Mouse (Mus musculus): Measurements from ENCODE around the gene Zfp141. TPM values are rescaled to one million over a fixed set of nuclear protein-coding genes. Genes with fewer than 3 reads are reported as not detected.
"Not testable (repeated sequence)": the region's sequence is repeated elsewhere in the genome, so short reads cannot be mapped to it uniquely, and the experiment has no call there.

Zfp141 gene
- 12.3 and 13.0 TPM in 2 replicates for polyA plus RNA-seq (2015; fragmentation: Nextera tagmentation; extraction: Ambion mirVana)

DNA sequence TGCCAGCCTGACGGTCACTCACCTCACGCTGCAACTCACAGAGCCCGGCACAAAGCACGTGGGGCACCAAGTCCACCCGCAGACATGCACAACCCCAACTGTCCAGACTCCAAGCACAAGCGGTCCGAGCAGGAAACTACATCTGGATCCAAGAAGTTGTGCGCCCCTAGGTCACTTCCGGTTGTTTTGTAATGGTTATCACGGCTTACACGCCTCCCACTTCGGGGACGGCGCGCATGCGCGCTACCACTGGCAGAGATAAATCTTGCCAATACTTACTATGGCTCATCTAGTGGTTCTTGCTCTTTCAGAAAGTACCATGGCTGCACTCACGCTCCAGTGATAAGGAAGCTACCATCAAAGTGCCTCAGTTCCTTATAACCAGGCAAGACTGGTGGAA, at the start of gene Zfp141:
TSS of gene Zfp141 (minus strand) at position 153 of the 400 bp plus-strand sequence.
- H3K36me3 ChIP-seq; H3K9me3 ChIP-seq (replicated peaks); H3K27me3 ChIP-seq (replicated peaks); H3K4me1 ChIP-seq: not testable (repeated sequence)
- peak within 1 kb of the TSS; percentile 69 for H3K4me2 ChIP-seq
- peak within 1 kb of the TSS; percentile 68 for H3K4me3 ChIP-seq (replicated peaks)
- 2% methylated on average over 18 of the region's 18 CpGs for WGBS
- ATAC-seq (ENCODE audit: low FRiP score): peak; percentile 97
- peak within 1 kb of the TSS; percentile 70 for H3K9ac ChIP-seq (replicated peaks)
- peak within 1 kb of the TSS; percentile 74 for H3K27ac ChIP-seq (replicated peaks)

DNA sequence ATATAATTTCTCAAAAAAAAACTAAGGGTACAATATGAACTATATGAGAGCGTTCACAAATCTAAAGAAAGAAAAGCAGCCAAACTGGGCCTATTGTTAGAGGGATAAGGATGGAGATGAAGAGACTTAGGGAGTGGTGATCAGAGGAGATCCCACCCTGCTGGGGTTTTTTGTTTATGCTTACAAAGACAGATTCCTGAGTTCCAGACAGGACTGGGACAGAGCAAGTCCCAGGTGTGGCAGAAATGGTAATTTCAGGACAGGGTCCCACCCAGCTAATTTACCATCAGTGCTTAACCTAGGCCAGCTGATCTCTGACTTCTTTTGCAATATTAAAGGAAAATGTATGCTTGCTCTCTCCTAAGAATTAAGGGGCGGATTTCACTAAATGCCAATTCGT, 46.2 kb upstream of the Zfp141 start:
- ATAC-seq (ENCODE audit: low FRiP score): no peak
- 85% methylated on average over 3 of the region's 3 CpGs for WGBS
- H3K27me3 ChIP-seq (replicated peaks): no peaks in the 10 kb centered on the region
- H3K9me3 ChIP-seq (replicated peaks): 0 out of 2 replicates have a peak, but pooled peaks cover 5% of the 10 kb centered on the region
- no peak overlapping the region for H3K27ac ChIP-seq (replicated peaks)
- H3K9ac ChIP-seq (replicated peaks): no peak overlapping the region
- H3K36me3 ChIP-seq: no peaks in the 10 kb centered on the region
- no peak overlapping the region for H3K4me3 ChIP-seq (replicated peaks)
- no peaks in the 10 kb centered on the region for H3K4me1 ChIP-seq
- H3K4me2 ChIP-seq: no peak overlapping the region

GRCm38 (mm10) chr7:42505186-42505585, 354 bp downstream of the Zfp141 start:
- WGBS: under 1% methylated on average over 20 of the region's 20 CpGs
- H3K27me3 ChIP-seq (replicated peaks): no peaks in the 10 kb centered on the region

DNA sequence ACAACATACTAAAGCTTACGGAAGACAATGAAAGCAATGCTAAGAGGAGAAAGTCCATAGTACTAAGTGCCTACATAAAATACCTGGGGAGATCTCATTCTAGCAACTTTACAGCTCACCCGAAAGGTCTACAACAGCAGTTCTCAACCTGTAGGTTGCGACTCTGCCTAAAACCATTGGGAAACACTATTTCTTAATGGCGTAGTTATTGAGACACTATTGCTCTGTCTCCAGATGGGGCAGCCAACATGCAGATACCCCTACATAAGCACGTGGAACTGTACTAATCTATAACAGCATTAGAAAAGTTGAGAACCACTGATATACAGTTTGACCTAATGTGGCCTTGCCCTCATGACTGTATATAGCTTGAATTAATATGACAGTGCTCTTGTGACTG, 7.3 kb downstream of the Zfp141 start:
- Histone ChIP-seq H3K9me3 (replicated peaks) (peaks cover 1% of the 10 kb centered on the region; the same call in 1 of the 2 replicates), H3K27ac (replicated peaks) (no peak overlapping the region), H3K4me2 (no peak overlapping the region), H3K36me3 (peaks cover 37% of the 10 kb centered on the region), H3K4me3 (replicated peaks) (no peak overlapping the region), H3K9ac (replicated peaks) (no peak overlapping the region), H3K27me3 (replicated peaks) (no peaks in the 10 kb centered on the region), H3K4me1 (no peaks in the 10 kb centered on the region)
- 97% methylated on average over 5 of the region's 5 CpGs for WGBS
- ATAC-seq (ENCODE audit: low FRiP score): no peak

More at GRCm38 (mm10) chr7:42505186-42505585, 354 bp downstream of the Zfp141 start:
- peak overlapping the region; percentile 68 for H3K4me3 ChIP-seq (replicated peaks)
- ATAC-seq (ENCODE audit: low FRiP score): peak; percentile 72
- peaks cover 12% of the 10 kb centered on the region for H3K36me3 ChIP-seq
- peak overlapping the region; percentile 70 for H3K9ac ChIP-seq (replicated peaks)
- H3K27ac ChIP-seq (replicated peaks): peak overlapping the region; percentile 74
- peak overlapping the region; percentile 69 for H3K4me2 ChIP-seq
- peaks cover 9% of the 10 kb centered on the region for H3K4me1 ChIP-seq
- no peaks in the 10 kb centered on the region for H3K9me3 ChIP-seq (replicated peaks)

DNA sequence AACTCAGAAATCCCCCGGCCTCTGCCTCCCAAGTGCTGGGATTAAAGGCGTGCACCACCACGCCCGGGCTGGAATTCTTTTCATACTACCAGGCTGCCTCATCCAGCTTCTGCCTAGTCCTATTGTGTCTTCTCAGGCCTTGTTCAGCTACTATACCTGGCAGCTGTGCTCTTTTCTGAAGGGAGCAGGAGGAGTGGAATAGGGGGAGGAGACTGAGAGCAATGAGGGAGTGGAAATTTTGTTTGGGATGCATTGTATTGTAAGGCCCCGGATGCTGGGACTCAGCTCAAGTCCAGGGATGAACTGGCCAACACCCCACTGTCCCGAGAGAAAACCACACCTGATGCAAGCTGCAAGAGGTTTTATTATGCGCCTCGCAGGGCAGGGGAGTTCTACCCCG, 8.2 kb downstream of the Zfp141 start:
- no peak overlapping the region for H3K9ac ChIP-seq (replicated peaks)
- H3K4me2 ChIP-seq: no peak overlapping the region
- WGBS: 93% methylated on average over 9 of the region's 9 CpGs
- H3K27ac ChIP-seq (replicated peaks): no peak overlapping the region
- H3K4me3 ChIP-seq (replicated peaks): no peak overlapping the region
- peaks cover 38% of the 10 kb centered on the region for H3K36me3 ChIP-seq
- peaks cover 7% of the 10 kb centered on the region; the same call in 1 of the 2 replicates for H3K9me3 ChIP-seq (replicated peaks)
- ATAC-seq (ENCODE audit: low FRiP score): no peak
- H3K4me1 ChIP-seq: no peaks in the 10 kb centered on the region
- H3K27me3 ChIP-seq (replicated peaks): no peaks in the 10 kb centered on the region

- no peaks in the 10 kb centered on the region for H3K4me1 ChIP-seq
- H3K4me3 ChIP-seq (replicated peaks): no peak overlapping the region
- no peak overlapping the region for H3K9ac ChIP-seq (replicated peaks)
- H3K9me3 ChIP-seq (replicated peaks): peaks cover 7% of the 10 kb centered on the region; the same call in 1 of the 2 replicates
- 100% methylated on average over 1 of the region's 1 CpGs for WGBS
- ATAC-seq (ENCODE audit: low FRiP score): no peak
- H3K4me2 ChIP-seq: no peak overlapping the region
- H3K27ac ChIP-seq (replicated peaks): no peak overlapping the region
- H3K27me3 ChIP-seq (replicated peaks): no peaks in the 10 kb centered on the region
- H3K36me3 ChIP-seq: peaks cover 35% of the 10 kb centered on the region
Measured at GRCm38 (mm10) chr7:42496202-42496601, 9.3 kb downstream of the Zfp141 start.

DNA sequence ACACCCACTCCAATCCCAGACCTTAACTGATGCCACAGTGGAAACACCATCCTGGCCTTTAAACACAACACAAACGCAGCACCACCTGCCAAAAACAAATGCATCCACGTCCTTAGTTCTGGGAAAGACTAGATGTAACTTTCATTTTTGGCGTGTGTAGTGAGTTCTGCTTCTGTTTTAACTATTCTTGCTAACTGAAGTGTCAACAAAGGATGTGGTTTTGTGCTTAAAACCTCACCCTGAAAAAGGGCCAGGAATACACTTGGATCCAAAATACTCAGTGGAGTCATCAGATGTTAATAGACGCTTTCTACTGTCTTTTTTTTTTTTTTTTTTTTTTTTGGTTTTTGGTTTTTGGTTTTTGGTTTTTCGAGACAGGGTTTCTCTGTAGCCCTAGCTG, 14.7 kb downstream of the Zfp141 start:
- no peaks in the 10 kb centered on the region for H3K27me3 ChIP-seq (replicated peaks)
- 90% methylated on average over 5 of the region's 5 CpGs for whole genome bisulfite sequencing
- no peak overlapping the region for H3K4me2 ChIP-seq
- peaks cover 7% of the 10 kb centered on the region; the same call in 1 of the 2 replicates for H3K9me3 ChIP-seq (replicated peaks)
- H3K4me3 ChIP-seq (replicated peaks): no peak overlapping the region
- no peak overlapping the region for H3K27ac ChIP-seq (replicated peaks)
- ATAC-seq (ENCODE audit: low FRiP score): no peak
- no peak overlapping the region for H3K9ac ChIP-seq (replicated peaks)
- H3K4me1 ChIP-seq: no peaks in the 10 kb centered on the region
- H3K36me3 ChIP-seq: peaks cover 46% of the 10 kb centered on the region

DNA sequence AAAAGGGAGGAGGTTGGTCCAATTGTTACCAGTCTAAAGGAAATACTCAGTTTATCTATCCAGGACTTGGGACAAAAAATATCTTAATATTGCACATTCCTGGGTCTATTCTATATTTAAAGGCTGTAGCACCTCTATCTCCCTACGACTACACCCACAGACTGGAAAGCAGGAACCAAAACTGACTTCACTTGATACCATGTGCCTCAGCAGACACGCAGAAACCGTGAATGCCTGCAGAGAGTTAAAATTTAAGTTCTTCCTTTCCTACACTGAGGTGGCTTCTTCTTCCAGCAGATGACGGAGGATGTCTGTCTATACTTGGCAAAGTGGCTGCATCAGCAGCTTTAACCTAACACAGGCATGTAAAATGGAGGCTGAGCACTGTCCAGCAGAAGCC, 15.2 kb downstream of the Zfp141 start:
- Histone ChIP-seq H3K4me1 (no peaks in the 10 kb centered on the region), H3K9ac (replicated peaks) (no peak overlapping the region), H3K27ac (replicated peaks) (no peak overlapping the region), H3K36me3 (peaks cover 51% of the 10 kb centered on the region), H3K4me3 (replicated peaks) (no peak overlapping the region), H3K27me3 (replicated peaks) (no peaks in the 10 kb centered on the region), H3K4me2 (no peak overlapping the region), H3K9me3 (replicated peaks) (peaks cover 7% of the 10 kb centered on the region; the same call in 1 of the 2 replicates)
- 96% methylated on average over 4 of the region's 4 CpGs for WGBS
- no peak for ATAC-seq (ENCODE audit: low FRiP score)

DNA sequence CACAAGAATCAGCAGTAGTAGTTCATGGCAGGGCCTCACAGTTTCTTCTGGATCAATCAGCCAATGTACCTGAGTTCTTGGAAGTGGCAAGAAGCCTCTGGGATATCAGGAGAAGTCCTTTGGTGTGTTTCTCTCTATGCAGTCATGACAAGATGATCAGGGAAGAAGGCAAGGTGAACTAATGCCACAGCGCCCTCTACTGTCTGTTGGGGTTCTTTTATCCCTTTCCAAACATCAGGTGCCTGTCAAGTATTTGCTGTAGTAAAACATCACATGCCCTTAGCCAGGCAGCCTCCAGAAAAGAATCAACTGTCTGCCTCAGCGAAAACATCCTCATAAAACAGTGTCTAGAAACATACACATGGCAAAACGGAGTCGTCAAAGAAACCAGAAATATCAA, 50.9 kb downstream of the Zfp141 start:
- Histone ChIP-seq H3K4me2 (no peak overlapping the region), H3K4me1 (no peaks in the 10 kb centered on the region), H3K9me3 (replicated peaks) (peaks cover 24% of the 10 kb centered on the region; the same call in 1 of the 2 replicates), H3K36me3 (no peaks in the 10 kb centered on the region), H3K4me3 (replicated peaks) (no peak overlapping the region), H3K27me3 (replicated peaks) (no peaks in the 10 kb centered on the region), H3K27ac (replicated peaks) (no peak overlapping the region), H3K9ac (replicated peaks) (no peak overlapping the region)
- WGBS: 69% methylated on average over 4 of the region's 4 CpGs
- no peak for ATAC-seq (ENCODE audit: low FRiP score)

- no peaks in the 10 kb centered on the region for H3K36me3 ChIP-seq
- 34% methylated on average over 3 of the region's 3 CpGs for WGBS
- H3K4me1 ChIP-seq: no peaks in the 10 kb centered on the region
- no peak overlapping the region for H3K4me3 ChIP-seq (replicated peaks)
- peaks cover 33% of the 10 kb centered on the region; the same call in 1 of the 2 replicates for H3K9me3 ChIP-seq (replicated peaks)
- H3K27ac ChIP-seq (replicated peaks): no peak overlapping the region
- H3K27me3 ChIP-seq (replicated peaks): no peaks in the 10 kb centered on the region
- no peak for ATAC-seq (ENCODE audit: low FRiP score)
- H3K4me2 ChIP-seq: no peak overlapping the region
- H3K9ac ChIP-seq (replicated peaks): no peak overlapping the region
Measured at GRCm38 (mm10) chr7:42450618-42451017, 54.9 kb downstream of the Zfp141 start.

GRCm38 (mm10) chr7:42447850-42448249, 57.7 kb downstream of the Zfp141 start, which contains the start of gene 4933421I07Rik:
Gene 4933421I07Rik, minus strand, starts transcription at chr7:42448120.
- no peak for ATAC-seq (ENCODE audit: low FRiP score)
- WGBS: 78% methylated on average over 5 of the region's 5 CpGs
- no peaks in the 10 kb centered on the region for H3K4me1 ChIP-seq
- no peak within 1 kb of the TSS for H3K4me3 ChIP-seq (replicated peaks)
- no peak within 1 kb of the TSS for H3K9ac ChIP-seq (replicated peaks)
- peaks cover 31% of the 10 kb centered on the region; the same call in 1 of the 2 replicates for H3K9me3 ChIP-seq (replicated peaks)
- H3K36me3 ChIP-seq: no peaks in the 10 kb centered on the region
- H3K27ac ChIP-seq (replicated peaks): no peak within 1 kb of the TSS
- no peak within 1 kb of the TSS for H3K4me2 ChIP-seq
- H3K27me3 ChIP-seq (replicated peaks): no peaks in the 10 kb centered on the region

DNA sequence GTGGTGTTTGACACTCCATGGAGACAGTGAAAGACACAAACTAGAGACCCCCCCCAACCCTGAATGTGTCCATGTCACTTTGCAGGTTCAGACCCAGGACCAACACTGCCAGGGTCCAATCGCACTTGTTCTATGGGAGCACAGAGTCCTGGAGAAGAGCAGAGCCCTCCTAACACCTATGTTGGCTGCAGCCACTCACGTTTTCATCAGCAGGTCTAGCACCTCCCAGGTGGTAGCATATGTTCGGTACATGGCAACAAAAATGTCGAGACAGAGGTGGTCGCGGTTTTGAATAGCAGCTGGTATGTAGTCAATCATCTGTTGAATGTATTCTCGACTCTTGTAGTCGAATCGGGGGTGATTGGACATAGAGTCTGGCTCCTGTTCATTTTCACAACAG, 58.2 kb downstream of the Zfp141 start:
- Histone ChIP-seq H3K9me3 (replicated peaks) (peaks cover 26% of the 10 kb centered on the region; the same call in 1 of the 2 replicates), H3K9ac (replicated peaks) (no peak overlapping the region)

More for the DNA sequence above, 58.2 kb downstream of the Zfp141 start:
- Histone ChIP-seq H3K27me3 (replicated peaks) (no peaks in the 10 kb centered on the region), H3K36me3 (no peaks in the 10 kb centered on the region), H3K27ac (replicated peaks) (no peak overlapping the region), H3K4me2 (no peak overlapping the region), H3K4me1 (no peaks in the 10 kb centered on the region), H3K4me3 (replicated peaks) (no peak overlapping the region)
- WGBS: 87% methylated on average over 9 of the region's 9 CpGs
- ATAC-seq (ENCODE audit: low FRiP score): no peak

Measured in neural tube, embryonic 15.5 days (tissue).